Mouse (Mus musculus) T-helper 17 cell (primary cell): Measurements from ENCODE around the gene Sh3bp1.
"Not testable (repeated sequence)": the region's sequence is repeated elsewhere in the genome, so short reads cannot be mapped to it uniquely, and the experiment has no call there.

Source experiments
- in situ Hi-C, 2 experiments: fragments of 300-600 bp; cut with MboI, MseI; formaldehyde crosslinking; loops; 1 replicate in 1 of 2; 2 replicates in 1 of 2; pipeline ENCODE4 v1.15.1; 2025; ENCODE audit warnings: high pct_unique_total_duplicates in 2 of 2

Sh3bp1 gene

DNA sequence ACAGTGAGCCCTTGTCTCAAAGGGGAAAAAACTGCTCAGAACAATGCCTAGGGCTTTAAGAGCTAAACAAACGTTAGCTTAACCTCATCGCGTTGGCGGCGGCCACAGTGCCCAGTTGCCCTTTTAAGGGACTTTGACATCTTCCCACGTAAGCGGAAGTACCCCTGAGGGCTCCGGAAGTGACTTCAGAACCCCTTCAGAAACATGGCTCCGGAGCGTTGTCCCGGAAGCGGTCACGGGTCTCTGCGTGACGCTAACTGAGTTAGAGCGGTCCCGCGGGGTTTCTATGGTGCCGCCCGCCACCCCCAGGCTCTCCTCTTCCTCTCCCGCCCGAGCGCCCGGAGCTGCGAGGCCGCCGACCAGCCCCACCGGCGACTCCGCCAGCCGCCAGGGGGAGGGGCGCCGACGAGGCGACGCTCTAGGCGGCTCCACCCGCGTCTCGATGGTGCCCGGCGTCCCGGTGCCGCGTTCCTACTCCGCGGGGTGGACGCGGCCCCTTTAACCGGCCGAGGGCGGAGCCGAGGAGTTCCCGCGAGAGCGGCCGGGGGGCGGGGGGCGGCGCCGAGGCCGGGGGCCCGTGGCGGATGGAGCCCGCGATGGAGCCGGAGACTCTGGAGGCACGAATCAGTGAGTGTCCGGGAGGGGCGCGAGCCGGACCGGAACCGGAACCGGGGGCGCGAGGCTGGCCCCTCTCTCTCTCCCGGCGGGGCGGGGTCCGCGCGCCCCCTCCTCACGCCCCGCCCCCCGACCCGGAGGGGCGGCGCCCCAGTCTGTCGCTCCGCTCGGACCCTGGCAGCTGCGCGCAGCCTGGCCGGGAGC, 22.4 kb upstream of the Sh3bp1 start, which contains the start of gene Gga1:
Gene Gga1, plus strand, starts transcription at position 200 of the 819 bp plus-strand sequence.
- in situ Hi-C loops, result no loop called here

DNA sequence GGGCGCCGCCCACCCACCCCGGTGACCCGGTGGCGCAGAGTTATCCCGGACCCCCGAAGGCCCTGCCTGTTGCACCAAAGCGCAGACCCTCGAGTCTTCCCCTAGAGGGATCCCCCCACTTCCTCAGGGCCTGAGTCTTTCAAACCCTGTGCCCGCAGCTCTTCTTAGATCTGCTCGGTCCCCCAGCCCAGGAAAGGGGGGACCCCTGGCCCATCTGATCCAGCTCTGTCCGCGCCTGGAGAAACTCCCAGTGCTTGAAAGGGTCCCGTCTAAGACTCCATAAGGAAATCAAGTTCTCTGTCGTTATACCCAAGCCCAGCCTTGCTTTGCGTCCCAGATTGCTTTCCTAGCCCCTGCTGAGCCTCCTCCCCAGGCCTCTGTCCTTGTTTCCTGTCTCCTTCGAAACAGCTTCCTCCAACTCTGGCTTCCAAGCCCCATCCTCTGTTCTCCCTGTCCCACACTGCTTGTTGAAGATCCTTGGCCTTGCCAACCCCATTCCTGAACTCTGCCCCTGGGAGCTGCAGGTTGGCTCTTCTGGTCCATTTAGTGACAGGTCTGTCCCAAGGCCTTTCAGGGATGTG, 21.7 kb upstream of the Sh3bp1 start:
- in situ Hi-C loops, result no loop called here

DNA sequence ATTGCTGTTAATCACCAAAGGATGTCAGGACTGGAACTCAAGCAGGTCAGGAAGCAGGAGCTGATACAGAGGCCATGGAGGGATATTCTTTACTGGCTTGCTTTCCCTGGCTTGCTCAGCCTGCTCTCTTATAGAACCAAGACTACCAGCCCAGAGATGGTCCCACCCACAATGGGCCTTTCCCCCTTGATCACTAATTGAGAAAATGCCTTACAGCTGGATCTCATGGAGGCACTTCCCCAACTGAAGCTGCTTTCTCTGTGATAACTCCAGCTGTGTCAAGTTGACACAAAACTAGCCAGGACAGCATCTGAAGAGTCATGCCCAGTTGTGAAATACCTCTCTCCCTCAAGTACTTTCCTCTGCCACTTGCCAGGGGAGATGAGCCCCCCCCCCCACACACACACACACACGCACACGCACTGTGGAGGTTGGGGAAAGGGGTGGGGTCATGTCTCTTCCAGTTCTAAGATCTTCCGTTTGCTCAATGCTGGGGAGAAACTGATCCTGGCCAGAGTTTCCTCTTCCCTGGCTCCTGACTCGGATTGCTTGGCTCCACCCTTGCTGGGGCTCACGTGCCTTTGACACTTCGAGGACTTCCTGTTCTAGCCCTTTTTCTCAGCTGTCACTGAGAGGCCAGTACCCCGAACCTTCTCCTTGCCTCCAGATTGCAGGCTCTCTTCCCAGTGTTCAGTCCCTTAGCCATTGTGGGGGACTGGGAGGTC, 20.6 kb upstream of the Sh3bp1 start:
- in situ Hi-C loops, result not testable (repeated sequence)

- in situ Hi-C loops, result no loop called here
Observed at GRCm38 (mm10) chr15:78880432-78880831, 19.1 kb upstream of the Sh3bp1 start.

GRCm38 (mm10) chr15:78881828-78882227, 17.7 kb upstream of the Sh3bp1 start:
- in situ Hi-C loops, result no loop called here

GRCm38 (mm10) chr15:78889401-78889853, 10.1 kb upstream of the Sh3bp1 start:
- in situ Hi-C loops, result no loop called here

- in situ Hi-C loops, result loop anchor here in 1 of 2 experiments (10.0 kb wide), 1 partner anchor 942 kb away; the partner anchor contains the start of genes Cbx6 and Npcd
Observed at GRCm38 (mm10) chr15:78892440-78892839, 7.1 kb upstream of the Sh3bp1 start.

GRCm38 (mm10) chr15:78894726-78895125, 4.8 kb upstream of the Sh3bp1 start:
- in situ Hi-C loops, result loop anchor here in 1 of 2 experiments (10.0 kb wide), 1 partner anchor 940 kb away; the partner anchor contains the start of genes Cbx6 and Npcd

- in situ Hi-C loops, result loop anchor here in 1 of 2 experiments (10.0 kb wide), 1 partner anchor 939 kb away; the partner anchor contains the start of genes Cbx6 and Npcd
Observed at GRCm38 (mm10) chr15:78895741-78896140, 3.8 kb upstream of the Sh3bp1 start.

- in situ Hi-C loops, result loop anchor here in 1 of 2 experiments (10.0 kb wide), 1 partner anchor 939 kb away; the partner anchor contains the start of genes Cbx6 and Npcd
Observed at GRCm38 (mm10) chr15:78896149-78896548, 3.4 kb upstream of the Sh3bp1 start.

DNA sequence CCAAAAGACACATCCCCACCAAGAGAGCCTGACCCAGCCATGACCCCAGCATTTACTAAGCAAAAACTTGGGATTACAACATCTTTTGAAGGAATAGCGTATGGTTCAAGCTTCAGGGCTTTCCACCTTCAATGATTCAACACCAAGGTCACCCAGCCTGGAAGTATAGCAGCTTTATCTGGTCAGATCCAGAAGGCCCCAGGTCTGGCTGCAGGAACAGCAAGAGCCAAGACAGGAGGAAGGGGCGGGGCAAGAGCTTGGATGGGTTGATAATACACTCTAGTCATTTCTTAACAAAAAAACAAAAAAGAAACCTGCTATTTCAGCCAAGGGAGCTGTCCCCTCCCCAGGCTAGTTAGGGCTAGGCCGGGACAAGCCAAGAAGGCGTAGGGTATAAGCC, 2.1 kb upstream of the Sh3bp1 start:
- in situ Hi-C loops, result loop anchor here in 1 of 2 experiments (10.0 kb wide), 1 partner anchor 937 kb away; the partner anchor contains the start of genes Cbx6 and Npcd

- in situ Hi-C loops, result loop anchor here in 1 of 2 experiments (10.0 kb wide), 1 partner anchor 936 kb away; the partner anchor contains the start of genes Cbx6 and Npcd
Observed at GRCm38 (mm10) chr15:78898507-78899001, 1.0 kb upstream of the Sh3bp1 start.

DNA sequence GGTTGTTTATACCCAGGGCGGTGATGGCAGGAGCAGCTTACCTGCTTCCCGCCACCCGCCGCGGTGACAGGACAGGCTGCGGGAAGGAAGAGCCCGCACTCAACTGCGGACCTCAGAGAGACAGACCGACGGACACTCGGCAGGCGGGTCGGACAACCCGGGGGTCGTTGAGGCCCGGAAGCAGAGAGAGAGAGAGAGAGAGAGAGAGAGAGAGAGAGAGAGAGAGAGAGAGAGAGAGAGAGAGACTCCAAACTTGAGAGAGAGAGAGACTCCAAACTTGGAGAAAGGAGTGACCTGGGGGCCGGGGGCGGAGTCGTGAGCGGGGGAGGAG, 194 bp upstream of the Sh3bp1 start, which contains the start of gene Gm49510:
Gene Gm49510, plus strand, starts transcription at position 259 of the 331 bp plus-strand sequence.
- in situ Hi-C loops, result loop anchor here in 1 of 2 experiments (10.0 kb wide), 1 partner anchor 935 kb away; the partner anchor contains the start of genes Cbx6 and Npcd

DNA sequence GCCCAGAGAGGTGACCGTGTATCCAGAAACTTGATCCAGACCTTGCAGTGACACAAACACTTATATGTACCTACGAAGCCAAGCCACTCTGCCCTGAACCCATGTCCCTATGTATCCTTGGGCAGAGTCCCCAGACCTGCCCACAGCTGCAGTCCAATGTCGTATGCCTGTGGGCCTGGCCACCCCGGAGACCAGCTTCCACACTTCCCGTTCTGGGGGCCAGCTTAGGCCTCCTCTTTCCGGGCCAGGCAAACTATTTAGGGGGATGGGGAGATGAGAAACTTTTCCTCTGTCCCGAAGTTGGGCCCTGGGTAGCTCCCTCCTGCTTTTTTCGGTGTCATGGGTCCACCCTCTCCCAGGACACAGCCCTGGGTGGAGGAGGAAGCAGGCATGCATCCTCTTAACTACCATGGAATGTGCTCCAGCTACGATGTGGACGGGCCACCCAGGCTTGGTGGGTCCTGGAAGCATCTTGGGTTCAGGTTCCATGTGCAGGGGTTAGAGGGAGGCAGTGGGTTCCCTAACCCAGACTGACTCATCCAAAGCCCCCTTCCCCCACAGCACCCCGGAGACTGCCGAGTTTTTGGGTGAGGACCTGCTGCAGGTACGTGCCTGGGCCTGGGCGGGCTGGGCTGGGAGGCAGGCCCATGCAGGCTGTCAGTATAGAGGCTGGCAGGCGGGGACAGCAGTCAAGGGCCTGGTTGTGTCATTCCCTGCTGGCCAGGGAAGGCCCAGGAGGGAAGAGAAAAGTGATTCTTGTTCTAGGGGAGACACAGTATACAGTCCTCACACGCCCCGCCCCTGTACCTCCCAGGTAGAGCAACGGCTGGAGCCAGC, 1.2 kb downstream of the Sh3bp1 start:
- in situ Hi-C loops, result no loop called here

GRCm38 (mm10) chr15:78901422-78901789, 1.8 kb downstream of the Sh3bp1 start:
- in situ Hi-C loops, result no loop called here

DNA sequence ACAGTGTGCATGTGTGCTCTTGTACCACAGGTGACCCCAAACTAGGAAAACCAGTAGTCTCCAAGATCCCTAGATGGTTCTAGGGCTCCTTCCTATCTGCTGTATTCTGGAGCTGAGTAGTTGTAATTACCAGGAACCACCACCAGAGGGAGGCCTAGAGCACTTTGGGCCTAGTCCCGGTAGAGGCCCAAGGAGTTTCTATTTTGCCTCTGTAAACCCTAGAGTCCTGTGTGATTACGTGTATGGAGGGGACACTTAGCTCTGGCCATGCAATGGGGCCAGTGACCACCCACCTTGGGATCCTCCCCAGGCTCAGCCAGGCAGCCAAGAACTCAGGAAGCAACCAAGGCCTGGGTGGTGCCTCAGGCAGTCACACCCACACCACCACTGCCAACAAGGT, 3.7 kb downstream of the Sh3bp1 start:
- in situ Hi-C loops, result no loop called here

DNA sequence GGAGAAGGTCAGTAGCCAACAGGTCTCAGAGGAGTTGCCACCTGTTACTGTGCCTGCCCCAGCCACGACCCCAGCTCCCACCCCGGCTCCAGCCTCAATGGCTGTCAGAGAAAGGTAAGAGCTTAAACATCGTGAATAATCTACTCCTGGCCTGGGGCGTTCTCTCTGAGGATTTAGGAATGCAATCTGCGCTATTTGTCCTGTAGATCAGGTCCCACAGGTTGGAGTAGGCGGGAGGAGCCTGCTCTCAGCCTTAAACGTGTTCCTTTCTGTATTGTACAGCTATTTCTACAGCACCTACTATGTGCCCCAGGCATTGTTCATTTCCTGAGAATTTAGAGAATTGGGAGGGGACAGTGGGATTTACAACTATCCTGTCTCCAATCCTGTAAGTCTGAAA, 8.8 kb downstream of the Sh3bp1 start:
- in situ Hi-C loops, result no loop called here

DNA sequence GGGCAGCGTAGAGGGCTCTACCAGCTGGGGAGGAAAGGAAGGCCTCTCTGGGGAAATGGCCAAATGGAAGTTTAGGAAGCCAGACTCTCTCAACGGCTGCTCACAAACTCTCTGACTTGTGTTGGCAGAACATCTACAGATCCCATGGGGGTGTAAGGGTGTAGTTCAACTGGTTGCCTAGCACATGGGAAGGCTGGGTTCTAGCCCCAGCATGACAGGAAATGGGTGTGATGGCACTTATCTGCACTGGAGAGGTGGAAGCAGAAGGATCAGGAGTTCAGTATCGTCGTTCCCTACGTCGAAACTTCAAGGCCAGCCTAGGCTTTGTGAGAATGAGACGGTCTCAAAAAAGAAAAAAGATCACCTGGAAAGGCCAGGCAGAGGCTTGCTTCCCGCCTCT, 9.4 kb downstream of the Sh3bp1 start:
- in situ Hi-C loops, result no loop called here

DNA sequence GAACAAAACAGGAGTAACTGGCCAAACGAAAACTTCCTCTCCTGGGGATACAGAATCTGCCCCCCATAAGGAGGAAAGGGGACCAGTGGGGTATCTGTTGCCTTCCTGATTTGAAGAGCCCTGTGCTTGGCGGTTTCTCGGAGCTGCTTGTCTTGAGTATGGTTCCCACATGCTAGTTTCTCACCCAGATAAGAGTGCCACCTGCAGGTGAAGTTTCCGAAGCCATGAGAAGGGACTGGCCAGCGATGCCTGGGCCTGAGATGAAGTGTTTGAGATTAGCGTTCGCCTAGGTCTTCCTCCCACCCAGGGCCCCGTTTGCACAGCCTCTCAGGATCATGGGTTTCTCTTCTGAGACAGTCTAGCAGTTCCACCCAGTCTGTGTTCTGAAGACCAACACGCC, 12.5 kb downstream of the Sh3bp1 start:
- in situ Hi-C loops, result no loop called here

- in situ Hi-C loops, result no loop called here
Observed at GRCm38 (mm10) chr15:78913632-78914090, 14.1 kb downstream of the Sh3bp1 start, which contains the start of gene Pdxp. Gene Pdxp, plus strand, starts transcription at chr15:78913919.
